Mouse (Mus musculus) bone marrow, adult 2 months (tissue): ENCODE measurements at regions not wholly inside any gene's neighbourhood (a gene's known extent, or its start where the extent isn't known, plus 50 kb on each side); places are given as distances from the start of the nearest gene placed in this dataset.

Experiments used
- CTCF ChIP-seq: fragments of 200-500 bp; IDR thresholded peaks from 2 replicates; pipeline ENCODE4 v1.5.1; 2011; ENCODE audit warnings: low read length, control low read depth; ENCODE audit not compliant: control insufficient read depth, insufficient read depth
- POLR2A ChIP-seq: fragments of 200-500 bp; IDR thresholded peaks from 2 replicates; pipeline ENCODE4 v1.6.1; 2011; ENCODE audit warnings: low read depth, mild to moderate bottlenecking, control low read depth, low read length, borderline replicate concordance; ENCODE audit not compliant: control insufficient read depth

DNA sequence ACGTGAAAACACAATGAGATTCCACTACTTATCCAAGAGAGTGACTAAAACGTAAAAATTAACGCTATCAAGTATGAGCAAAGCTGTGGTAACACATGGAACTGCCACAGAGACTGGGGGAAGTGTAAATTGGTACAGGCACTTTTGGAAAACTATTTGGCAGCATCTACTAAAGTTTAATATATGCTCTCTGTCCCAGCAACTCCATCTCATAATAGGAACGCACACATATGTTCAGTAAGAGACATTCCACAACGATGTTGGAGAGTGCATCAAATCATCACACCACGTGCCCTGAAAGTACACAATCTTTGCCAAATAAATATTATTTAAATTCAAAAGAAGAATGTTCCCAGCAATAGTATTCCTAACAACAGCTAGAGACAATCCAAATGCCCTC lies 96.3 kb downstream of the Sox4 start:
- TF ChIP-seq POLR2A (no peak), CTCF (no peak)
